Mouse (Mus musculus): Measurements from ENCODE around the gene Hcrt.

DNA sequence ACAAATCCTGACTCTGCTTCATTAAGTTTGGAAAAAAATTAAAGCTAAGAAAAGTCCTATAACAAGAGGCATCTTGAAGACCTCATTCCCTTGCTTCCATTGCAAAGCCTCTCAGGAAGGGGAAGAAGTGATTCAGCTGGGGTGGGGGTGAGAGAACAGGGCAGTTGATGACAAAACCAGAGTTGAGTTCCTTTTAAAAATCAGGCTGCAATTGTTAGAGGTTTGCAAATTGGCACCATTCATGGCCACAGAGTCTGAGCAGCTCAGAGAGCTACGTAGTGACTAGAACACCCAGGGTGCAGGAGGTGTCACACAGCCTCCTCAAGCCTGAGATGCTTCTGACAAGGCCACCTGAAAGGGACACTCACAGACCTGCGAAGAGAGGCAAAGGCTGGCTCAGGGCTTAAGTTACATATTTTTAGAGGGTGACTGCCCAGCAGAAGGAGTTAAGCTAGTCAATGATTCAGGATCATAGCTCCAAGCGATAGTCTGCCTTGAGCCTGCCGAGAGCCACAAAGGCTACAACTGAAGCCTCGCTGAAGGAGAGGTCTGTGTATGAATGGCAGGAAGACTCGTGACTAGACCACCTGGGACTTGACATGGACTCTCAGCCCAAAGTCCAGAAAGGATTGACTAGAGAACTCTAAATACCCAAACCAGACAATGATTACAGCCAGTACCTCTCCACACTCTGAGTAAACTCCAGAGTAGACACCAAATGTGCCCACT, 32.1 kb downstream of the Hcrt start:
- TF ChIP-seq POLR2A (IDR thresholded peaks at IDR 0.05; ENCODE audit: borderline replicate concordance, extremely low read depth, insufficient read depth, insufficient read length, poor library complexity, severe bottlenecking) (no peak), CTCF (IDR thresholded peaks at IDR 0.05; ENCODE audit: borderline replicate concordance, extremely low read depth, insufficient read depth, insufficient read length) (no peak)
